Mouse (Mus musculus) limb, embryonic 11.5 days (tissue): ENCODE measurements around the gene Kif22. TPM values are rescaled to one million over a fixed set of nuclear protein-coding genes. Genes with fewer than 3 reads are reported as not detected.

ENCODE experiments used
- ATAC-seq: fragments of 200-750 bp; cut with Nextera tagmentation; 2 replicates; pipeline ENCODE4 v1.8.0; 2017; ENCODE audit warnings: low read depth; ENCODE audit not compliant: insufficient number of reproducible peaks, low FRiP score, low TSS enrichment
- DNase-seq: peaks from one replicate; pipeline ENCODE4 v3.0.0-alpha.2; 2015; ENCODE audit warnings: low spot score
- H3K27ac ChIP-seq: fragments of 300-500 bp; sonication (generic); replicated peaks from 2 replicates; pipeline ENCODE4 v1.5.1; 2014; ENCODE audit warnings: low read depth, mild to moderate bottlenecking, low read length
- H3K27me3 ChIP-seq: fragments of 300-500 bp; sonication (generic); 2 replicates; pipeline ENCODE4 v1.6.1; 2014; ENCODE audit warnings: mild to moderate bottlenecking, low read length, mixed read lengths; ENCODE audit not compliant: control insufficient read depth, insufficient read depth
- H3K36me3 ChIP-seq: fragments of 300-500 bp; sonication (generic); 2 replicates; pipeline ENCODE4 v1.6.1; 2014; ENCODE audit warnings: mild to moderate bottlenecking, low read length, moderate library complexity, mixed read lengths; ENCODE audit not compliant: control insufficient read depth, insufficient read depth
- H3K4me1 ChIP-seq: fragments of 300-500 bp; sonication (generic); 2 replicates; pipeline ENCODE4 v1.6.1; 2014; ENCODE audit warnings: low read length, mixed read lengths; ENCODE audit not compliant: control insufficient read depth, insufficient read depth
- H3K4me2 ChIP-seq: fragments of 300-500 bp; sonication (generic); 2 replicates; pipeline ENCODE4 v1.6.1; 2014; ENCODE audit warnings: low read depth, mild to moderate bottlenecking, moderate library complexity; ENCODE audit not compliant: severe bottlenecking
- H3K4me3 ChIP-seq: fragments of 300-500 bp; sonication (generic); 2 replicates; pipeline ENCODE4 v1.5.1; 2014; ENCODE audit warnings: low read depth, low read length
- H3K9ac ChIP-seq: fragments of 300-500 bp; sonication (generic); 2 replicates; pipeline ENCODE4 v1.6.1; 2014; ENCODE audit warnings: mild to moderate bottlenecking, low read length
- H3K9me3 ChIP-seq: fragments of 300-500 bp; sonication (generic); 2 replicates; pipeline ENCODE4 v1.6.1; 2016; ENCODE audit warnings: low read length; ENCODE audit not compliant: control insufficient read depth
- WGBS: fragments of 180-500 bp; shearing (Covaris S2); extraction: QIAGEN DNeasy Blood & Tissue Kit; methylation state at CpG from one replicate; pipeline ENCODE4 v1.1.7; 2014; 5-methylcytosine and 5-hydroxymethylcytosine counted together
- polyA plus RNA-seq: library from polyadenylated mRNA; unstranded; fragments of >200 nt; fragmentation: Nextera tagmentation; extraction: Ambion mirVana; gene quantifications from 2 replicates; pipeline ENCODE4 v1.2.1, GENCODE M21; 2014

Kif22 gene
- polyA plus RNA-seq, 1 experiment from 2014 or later, result 196 TPM

DNA sequence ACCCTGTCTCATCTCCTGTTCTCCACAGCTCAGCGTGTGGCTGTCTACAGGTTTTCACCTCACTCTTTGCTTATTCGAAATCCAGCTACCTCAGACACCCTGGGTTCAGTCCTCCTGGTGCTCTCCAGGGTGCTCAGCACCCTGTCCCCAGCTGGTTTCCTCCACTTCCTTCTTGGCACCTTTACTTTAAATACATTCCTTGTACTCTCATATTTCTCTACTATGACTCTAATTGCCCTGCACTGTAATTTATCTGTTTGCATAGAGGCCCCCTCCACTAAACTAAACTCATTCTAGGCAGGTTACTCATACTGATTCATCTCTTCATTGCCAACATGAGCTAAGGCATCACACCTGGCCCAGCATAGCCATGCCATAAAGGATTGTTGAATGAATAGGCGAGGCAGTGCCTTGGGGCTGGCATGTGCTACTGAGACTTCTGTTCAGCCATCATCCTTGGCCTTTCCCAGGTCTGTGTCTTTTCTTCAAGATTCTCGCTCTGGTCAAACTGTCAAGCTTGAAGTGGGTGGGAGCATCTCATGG, 28.7 kb upstream of the Kif22 start:
- H3K4me2 ChIP-seq, result no peak overlapping the region

DNA sequence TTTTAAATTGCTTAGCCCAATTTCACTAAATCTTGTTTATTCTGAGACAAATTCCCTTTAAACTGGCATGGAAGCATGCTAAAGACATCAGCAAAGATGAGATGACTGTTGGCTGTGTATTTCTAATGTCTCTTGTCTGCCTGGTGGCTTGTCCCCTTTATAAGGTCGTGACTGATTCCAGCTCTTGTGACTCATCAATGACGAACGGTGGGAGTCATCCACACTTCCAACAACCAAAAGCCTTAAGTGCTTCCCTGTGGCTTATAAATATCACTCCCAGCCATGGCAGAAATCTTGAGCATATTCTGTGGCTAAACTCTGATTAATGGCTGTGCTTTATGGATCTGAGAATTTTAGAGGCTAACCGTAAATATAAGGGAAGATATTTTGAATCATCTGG, 24.0 kb upstream of the Kif22 start:
- Histone ChIP-seq H3K27me3 (no peaks in the 10 kb centered on the region), H3K4me2 (no peak overlapping the region), H3K4me3 (no peak overlapping the region), H3K9ac (no peak overlapping the region), H3K9me3 (no peaks in the 10 kb centered on the region), H3K4me1 (no peaks in the 10 kb centered on the region), H3K36me3 (no peaks in the 10 kb centered on the region), H3K27ac (no peak overlapping the region)
- ATAC-seq (no peak), DNase-seq (no peak)
- 84% methylated on average over 4 of the region's 4 CpGs for WGBS

More for the DNA sequence above, 28.7 kb upstream of the Kif22 start:
- Histone ChIP-seq H3K36me3 (no peaks in the 10 kb centered on the region), H3K4me1 (no peaks in the 10 kb centered on the region), H3K27ac (no peak overlapping the region), H3K9me3 (no peaks in the 10 kb centered on the region), H3K9ac (no peak overlapping the region), H3K27me3 (no peaks in the 10 kb centered on the region), H3K4me3 (no peak overlapping the region)
- DNase-seq (no peak), ATAC-seq (no peak)
- WGBS, result 77% methylated on average over 4 of the region's 4 CpGs

DNA sequence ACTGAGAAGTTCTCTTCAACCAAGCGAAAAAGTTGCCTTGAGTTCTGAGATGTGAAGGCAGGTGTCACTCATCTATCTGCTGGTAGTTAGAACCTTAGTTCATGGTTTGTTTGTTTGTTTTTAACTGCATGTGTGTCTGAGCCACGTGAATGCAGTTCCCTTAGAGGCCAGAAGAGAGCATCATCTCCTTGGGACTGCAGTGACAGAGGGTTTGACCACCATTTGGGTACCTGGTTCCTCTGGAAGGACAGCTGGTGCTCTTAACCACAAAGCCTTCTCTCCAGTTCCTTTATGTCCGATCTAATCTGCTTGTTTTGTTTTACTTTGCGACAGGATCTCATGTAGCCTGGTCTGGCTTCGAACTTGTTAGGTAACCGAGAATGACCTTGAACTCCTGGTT, 23.3 kb upstream of the Kif22 start:
- Histone ChIP-seq H3K9me3 (no peaks in the 10 kb centered on the region), H3K36me3 (no peaks in the 10 kb centered on the region), H3K27ac (no peak overlapping the region), H3K4me2 (no peak overlapping the region), H3K4me1 (no peaks in the 10 kb centered on the region), H3K9ac (no peak overlapping the region), H3K4me3 (no peak overlapping the region), H3K27me3 (no peaks in the 10 kb centered on the region)
- DNase-seq (no peak), ATAC-seq (no peak)
- 90% methylated on average over 6 of the region's 6 CpGs for WGBS

DNA sequence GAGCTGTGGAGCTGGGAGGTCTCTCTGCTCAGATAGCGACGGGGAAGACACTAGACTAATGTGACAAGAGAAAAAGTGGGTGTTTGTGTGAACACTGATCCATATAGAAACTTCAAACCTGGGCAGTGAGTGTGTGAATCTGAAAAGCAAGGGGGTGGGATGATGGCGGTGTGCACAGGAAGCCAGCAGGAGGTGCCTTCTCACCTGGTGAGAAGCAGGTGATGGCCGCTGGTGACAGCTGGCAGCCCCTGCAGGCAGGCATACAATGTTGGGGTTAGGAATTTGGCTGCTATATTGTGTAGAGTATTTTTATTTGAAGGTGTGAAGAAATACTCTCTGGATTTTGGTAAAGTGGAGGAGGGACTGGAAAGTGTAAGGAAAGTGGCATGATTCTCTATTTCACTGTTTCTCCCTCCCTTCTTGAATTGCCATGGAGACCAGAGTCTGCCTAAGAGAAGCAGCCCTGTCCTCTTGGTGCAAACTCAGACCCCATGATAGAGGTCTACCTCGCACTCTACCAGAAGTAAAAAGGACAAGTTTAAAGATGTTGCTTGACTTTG, 12.8 kb upstream of the Kif22 start:
- Histone ChIP-seq H3K9me3 (no peaks in the 10 kb centered on the region), H3K36me3 (no peaks in the 10 kb centered on the region), H3K27ac (no peak overlapping the region), H3K4me3 (no peak overlapping the region), H3K4me1 (no peaks in the 10 kb centered on the region), H3K4me2 (no peak overlapping the region), H3K27me3 (no peaks in the 10 kb centered on the region), H3K9ac (no peak overlapping the region)
- DNase-seq (no peak), ATAC-seq (no peak)
- WGBS, result 72% methylated on average over 5 of the region's 5 CpGs

DNA sequence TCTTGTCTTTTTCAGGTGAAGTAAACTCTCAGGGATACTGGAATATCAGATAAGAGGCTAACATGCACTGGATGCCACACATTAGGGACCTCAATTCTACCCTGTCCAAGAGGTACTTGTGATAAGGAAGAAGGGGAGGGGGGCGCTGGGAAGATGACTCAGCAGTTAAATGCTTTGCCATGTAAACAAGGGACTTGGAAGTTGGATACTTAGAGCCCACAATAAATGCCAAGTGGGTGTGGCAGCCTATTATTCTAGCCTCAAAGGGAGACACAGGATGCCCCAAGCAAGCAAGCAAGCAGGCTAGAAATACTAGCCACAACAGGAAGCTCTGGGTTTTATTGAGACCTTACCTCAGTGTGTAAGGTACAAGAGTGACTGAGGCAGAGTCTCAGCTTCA, 11.0 kb downstream of the Kif22 start:
- 75% methylated on average over 1 of the region's 1 CpGs for WGBS

DNA sequence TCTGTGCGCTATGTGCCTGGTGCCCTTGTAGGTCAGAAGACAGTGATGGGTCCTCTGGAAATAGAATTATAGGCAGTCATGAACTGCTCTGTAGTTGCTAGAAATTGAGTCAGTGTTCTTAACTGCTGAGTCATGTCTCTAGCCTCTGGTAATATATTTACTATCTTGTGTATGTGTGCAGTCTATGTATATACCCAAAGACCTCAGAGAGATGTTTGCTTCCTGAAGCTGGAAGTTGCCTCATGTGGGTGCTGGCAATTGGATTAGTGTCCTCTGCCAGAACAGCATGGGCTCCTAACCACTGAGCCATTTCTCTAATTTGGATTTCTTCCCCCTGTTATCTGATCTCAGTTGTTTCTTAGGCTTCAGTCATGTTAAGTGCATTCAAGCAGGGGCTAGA, 12.1 kb downstream of the Kif22 start:
- Histone ChIP-seq H3K36me3 (peaks cover 37% of the 10 kb centered on the region), H3K4me1 (peaks cover 7% of the 10 kb centered on the region), H3K9me3 (no peaks in the 10 kb centered on the region), H3K9ac (no peak overlapping the region), H3K27ac (no peak overlapping the region), H3K4me3 (no peak overlapping the region), H3K4me2 (no peak overlapping the region), H3K27me3 (no peaks in the 10 kb centered on the region)
- ATAC-seq (no peak), DNase-seq (no peak)
- 100% methylated on average over 1 of the region's 1 CpGs for WGBS

More for the DNA sequence above, 11.0 kb downstream of the Kif22 start:
- Histone ChIP-seq H3K4me2 (no peak overlapping the region), H3K9ac (no peak overlapping the region), H3K27ac (no peak overlapping the region), H3K4me3 (no peak overlapping the region), H3K4me1 (peaks cover 7% of the 10 kb centered on the region), H3K9me3 (no peaks in the 10 kb centered on the region), H3K27me3 (no peaks in the 10 kb centered on the region), H3K36me3 (peaks cover 40% of the 10 kb centered on the region)
- no peak for ATAC-seq
- DNase-seq, result no peak

DNA sequence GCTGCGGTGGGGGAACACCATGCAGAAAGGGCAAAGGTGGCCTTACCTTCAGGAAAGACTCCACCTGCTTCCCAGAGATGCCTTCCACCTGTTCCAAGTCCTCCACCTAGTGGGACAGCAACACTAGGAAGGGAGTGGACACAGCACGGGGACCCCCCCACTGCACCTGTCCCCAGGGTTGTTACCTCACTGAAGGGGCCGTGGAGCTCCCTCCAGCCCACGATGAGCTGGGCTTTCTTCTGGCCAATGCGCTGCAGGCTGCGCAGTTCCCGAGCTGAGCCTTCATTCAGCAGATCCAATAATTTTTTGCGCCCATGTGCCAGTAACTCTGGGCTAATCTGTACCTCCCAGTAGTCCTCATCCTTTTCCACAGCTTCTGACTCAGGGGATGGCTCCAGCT, 14.4 kb downstream of the Kif22 start:
- Histone ChIP-seq H3K4me2 (peak overlapping the region; percentile 52), H3K9ac (peak overlapping the region; percentile 64), H3K4me3 (peak overlapping the region; percentile 97), H3K4me1 (peaks cover 23% of the 10 kb centered on the region), H3K27me3 (no peaks in the 10 kb centered on the region), H3K36me3 (peaks cover 35% of the 10 kb centered on the region), H3K27ac (peak overlapping the region; percentile 98), H3K9me3 (no peaks in the 10 kb centered on the region)
- 74% methylated on average over 8 of the region's 8 CpGs for WGBS
- DNase-seq (peak; percentile 43), ATAC-seq (no peak)

DNA sequence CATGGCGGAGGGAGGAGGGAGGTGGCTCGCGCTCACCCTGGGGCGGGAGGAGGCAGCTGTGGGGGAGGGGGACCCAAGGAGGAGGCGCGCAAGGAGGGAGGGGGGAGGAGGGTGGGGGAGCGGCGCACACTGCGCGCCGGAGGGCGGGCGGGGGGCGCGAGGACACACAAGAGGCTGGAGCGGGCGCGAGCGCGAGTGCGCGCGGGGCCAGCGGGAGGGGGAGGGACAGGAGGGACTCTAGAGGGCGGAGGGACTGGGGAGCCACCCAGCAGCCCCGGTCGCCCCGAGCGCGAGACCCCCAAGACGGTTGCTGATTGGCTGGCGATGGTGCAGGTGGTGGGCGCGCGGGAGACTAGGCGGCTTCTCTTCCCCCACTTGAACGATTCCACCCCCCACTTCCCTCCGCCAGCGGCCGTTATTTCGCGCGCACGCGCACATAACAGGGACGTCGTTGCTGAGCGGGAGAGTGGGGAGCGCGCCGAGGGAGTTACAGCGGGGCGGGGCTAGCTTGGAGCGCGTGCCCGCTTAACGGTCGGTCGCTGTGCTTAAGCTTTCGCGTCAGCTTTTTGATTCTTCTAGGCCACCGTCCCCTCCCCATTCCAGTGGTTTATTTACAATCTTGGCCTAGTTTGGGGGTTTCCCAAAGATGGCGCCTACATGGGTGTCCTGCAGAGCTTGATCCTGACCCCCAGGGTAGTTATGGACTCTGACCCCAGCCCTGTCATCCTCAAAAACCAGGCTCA, 15.1 kb downstream of the Kif22 start, which contains the start of gene Maz:
Gene Maz, minus strand, starts transcription at position 54 of the 743 bp plus-strand sequence.
- DNase-seq, result peak; percentile 99
- Histone ChIP-seq H3K36me3 (peaks cover 33% of the 10 kb centered on the region), H3K9me3 (no peaks in the 10 kb centered on the region), H3K4me1 (peaks cover 31% of the 10 kb centered on the region), H3K9ac (peak within 1 kb of the TSS; percentile 99), H3K4me2 (peak within 1 kb of the TSS; percentile 83), H3K27me3 (no peaks in the 10 kb centered on the region), H3K27ac (peak within 1 kb of the TSS; percentile 98), H3K4me3 (peak within 1 kb of the TSS; percentile 97)
- under 1% methylated on average over 46 of the region's 63 CpGs for WGBS
- ATAC-seq, result peak; percentile 91
